Mouse (Mus musculus): ENCODE data around the gene Kcnmb3. TPM values are rescaled to one million over a fixed set of nuclear protein-coding genes. Genes with fewer than 3 reads are reported as not detected.

The Kcnmb3 gene
- polyA plus RNA-seq, 1 experiment from 2014 or later = 0.10 TPM

- no peak for ATAC-seq
These were observed 20.8 kb upstream of the Kcnmb3 start for GRCm38 (mm10) chr3:32512686-32513284.

GRCm38 (mm10) chr3:32511191-32511550 lies 19.1 kb upstream of the Kcnmb3 start:
- Histone ChIP-seq H3K4me1 (ENCODE audit: control insufficient read depth, insufficient read depth, low read length) (peaks cover 25% of the 10 kb centered on the region), H3K4me3 (ENCODE audit: low read depth, low read length) (peak overlapping the region; percentile 91), H3K36me3 (ENCODE audit: control insufficient read depth, insufficient read depth, low read length) (peaks cover 4% of the 10 kb centered on the region; the same call in 1 of the 2 replicates), H3K27me3 (ENCODE audit: control insufficient read depth, insufficient read depth, low read depth, low read length) (no peaks in the 10 kb centered on the region), H3K9ac (ENCODE audit: low read depth, low read length) (peak overlapping the region; percentile 95), H3K27ac (ENCODE audit: low read length) (peak overlapping the region; percentile 84), H3K9me3 (replicated peaks; ENCODE audit: control insufficient read depth, low read length, poor library complexity, severe bottlenecking) (no peaks in the 10 kb centered on the region), H3K4me2 (ENCODE audit: low read length) (peak overlapping the region; percentile 60)
- 4% methylated on average over 13 of the region's 13 CpGs for WGBS
- no peak for ATAC-seq

More at GRCm38 (mm10) chr3:32512686-32513284, 20.8 kb upstream of the Kcnmb3 start:
- Histone ChIP-seq H3K4me3 (ENCODE audit: low read depth, low read length) (no peak overlapping the region), H3K9me3 (replicated peaks; ENCODE audit: control insufficient read depth, low read length, poor library complexity, severe bottlenecking) (no peaks in the 10 kb centered on the region), H3K27me3 (ENCODE audit: control insufficient read depth, insufficient read depth, low read depth, low read length) (no peaks in the 10 kb centered on the region), H3K4me1 (ENCODE audit: control insufficient read depth, insufficient read depth, low read length) (peaks cover 25% of the 10 kb centered on the region), H3K27ac (ENCODE audit: low read length) (no peak overlapping the region), H3K9ac (ENCODE audit: low read depth, low read length) (no peak overlapping the region), H3K36me3 (ENCODE audit: control insufficient read depth, insufficient read depth, low read length) (peaks cover 8% of the 10 kb centered on the region), H3K4me2 (ENCODE audit: low read length) (no peak overlapping the region)
- WGBS = 92% methylated on average over 7 of the region's 7 CpGs

- Histone ChIP-seq H3K9ac (ENCODE audit: low read depth, low read length) (peak overlapping the region; percentile 95), H3K27ac (ENCODE audit: low read length) (peak overlapping the region; percentile 84), H3K9me3 (replicated peaks; ENCODE audit: control insufficient read depth, low read length, poor library complexity, severe bottlenecking) (no peaks in the 10 kb centered on the region), H3K4me2 (ENCODE audit: low read length) (peak overlapping the region; percentile 60), H3K36me3 (ENCODE audit: control insufficient read depth, insufficient read depth, low read length) (peaks cover 1% of the 10 kb centered on the region; the same call in 1 of the 2 replicates), H3K27me3 (ENCODE audit: control insufficient read depth, insufficient read depth, low read depth, low read length) (no peaks in the 10 kb centered on the region), H3K4me1 (ENCODE audit: control insufficient read depth, insufficient read depth, low read length) (peaks cover 25% of the 10 kb centered on the region), H3K4me3 (ENCODE audit: low read depth, low read length) (peak overlapping the region; percentile 91)
- WGBS = under 1% methylated on average over 54 of the region's 69 CpGs
- peak; percentile 89 for ATAC-seq
These were observed 18.6 kb upstream of the Kcnmb3 start for GRCm38 (mm10) chr3:32510375-32511190.

- Histone ChIP-seq H3K27me3 (ENCODE audit: control insufficient read depth, insufficient read depth, low read depth, low read length) (no peaks in the 10 kb centered on the region), H3K9me3 (replicated peaks; ENCODE audit: control insufficient read depth, low read length, poor library complexity, severe bottlenecking) (no peaks in the 10 kb centered on the region), H3K27ac (ENCODE audit: low read length) (peak within 1 kb of the TSS; percentile 84), H3K36me3 (ENCODE audit: control insufficient read depth, insufficient read depth, low read length) (no peaks in the 10 kb centered on the region), H3K4me1 (ENCODE audit: control insufficient read depth, insufficient read depth, low read length) (peaks cover 25% of the 10 kb centered on the region), H3K9ac (ENCODE audit: low read depth, low read length) (peak within 1 kb of the TSS; percentile 95), H3K4me2 (ENCODE audit: low read length) (peak within 1 kb of the TSS; percentile 60), H3K4me3 (ENCODE audit: low read depth, low read length) (peak within 1 kb of the TSS; percentile 91)
- peak; percentile 32; the same call in 1 of the 2 replicates for ATAC-seq
- WGBS = 4% methylated on average over 24 of the region's 24 CpGs
These were observed 17.7 kb upstream of the Kcnmb3 start, which contains the start of gene Zfp639 for GRCm38 (mm10) chr3:32509496-32510374. Zfp639 (plus strand) TSS chr3:32510259.

- peak; percentile 41 for ATAC-seq
- no peaks in the 10 kb centered on the region for H3K27me3 ChIP-seq (ENCODE audit: control insufficient read depth, insufficient read depth, low read depth, low read length)
- H3K9ac ChIP-seq (ENCODE audit: low read depth, low read length) = peak overlapping the region; percentile 45
- H3K9me3 ChIP-seq (replicated peaks; ENCODE audit: control insufficient read depth, low read length, poor library complexity, severe bottlenecking) = no peaks in the 10 kb centered on the region
- H3K27ac ChIP-seq (ENCODE audit: low read length) = no peak overlapping the region
- H3K4me2 ChIP-seq (ENCODE audit: low read length) = peak overlapping the region; percentile 60
- H3K4me1 ChIP-seq (ENCODE audit: control insufficient read depth, insufficient read depth, low read length) = peaks cover 25% of the 10 kb centered on the region
- no peaks in the 10 kb centered on the region for H3K36me3 ChIP-seq (ENCODE audit: control insufficient read depth, insufficient read depth, low read length)
- H3K4me3 ChIP-seq (ENCODE audit: low read depth, low read length) = peak overlapping the region; percentile 17; the same call in 1 of the 2 replicates
- WGBS = 2% methylated on average over 17 of the region's 17 CpGs
These were observed 16.8 kb upstream of the Kcnmb3 start for GRCm38 (mm10) chr3:32508666-32509324.

- H3K27ac ChIP-seq (ENCODE audit: low read length) = no peak overlapping the region
- ATAC-seq = no peak
- H3K4me3 ChIP-seq (ENCODE audit: low read depth, low read length) = no peak overlapping the region
- H3K4me1 ChIP-seq (ENCODE audit: control insufficient read depth, insufficient read depth, low read length) = peaks cover 10% of the 10 kb centered on the region
- no peaks in the 10 kb centered on the region for H3K9me3 ChIP-seq (replicated peaks; ENCODE audit: control insufficient read depth, low read length, poor library complexity, severe bottlenecking)
- no peaks in the 10 kb centered on the region for H3K36me3 ChIP-seq (ENCODE audit: control insufficient read depth, insufficient read depth, low read length)
- H3K9ac ChIP-seq (ENCODE audit: low read depth, low read length) = no peak overlapping the region
- no peaks in the 10 kb centered on the region for H3K27me3 ChIP-seq (ENCODE audit: control insufficient read depth, insufficient read depth, low read depth, low read length)
- 59% methylated on average over 11 of the region's 11 CpGs for WGBS
- H3K4me2 ChIP-seq (ENCODE audit: low read length) = no peak overlapping the region
These were observed 14.6 kb upstream of the Kcnmb3 start for GRCm38 (mm10) chr3:32506366-32507225.

- ATAC-seq = no peak
- H3K4me1 ChIP-seq (ENCODE audit: control insufficient read depth, insufficient read depth, low read length) = peaks cover 7% of the 10 kb centered on the region
- H3K4me2 ChIP-seq (ENCODE audit: low read length) = no peak overlapping the region
- H3K27ac ChIP-seq (ENCODE audit: low read length) = no peak overlapping the region
- no peak overlapping the region for H3K4me3 ChIP-seq (ENCODE audit: low read depth, low read length)
- 77% methylated on average over 3 of the region's 3 CpGs for WGBS
- no peaks in the 10 kb centered on the region for H3K36me3 ChIP-seq (ENCODE audit: control insufficient read depth, insufficient read depth, low read length)
- H3K9me3 ChIP-seq (replicated peaks; ENCODE audit: control insufficient read depth, low read length, poor library complexity, severe bottlenecking) = no peaks in the 10 kb centered on the region
- no peaks in the 10 kb centered on the region for H3K27me3 ChIP-seq (ENCODE audit: control insufficient read depth, insufficient read depth, low read depth, low read length)
- no peak overlapping the region for H3K9ac ChIP-seq (ENCODE audit: low read depth, low read length)
These were observed 13.8 kb upstream of the Kcnmb3 start for GRCm38 (mm10) chr3:32505841-32506240.

- WGBS = 94% methylated on average over 2 of the region's 2 CpGs
- Histone ChIP-seq H3K36me3 (ENCODE audit: control insufficient read depth, insufficient read depth, low read length) (no peaks in the 10 kb centered on the region), H3K4me1 (ENCODE audit: control insufficient read depth, insufficient read depth, low read length) (no peaks in the 10 kb centered on the region; the same call in 1 of the 2 replicates), H3K4me3 (ENCODE audit: low read depth, low read length) (no peak overlapping the region), H3K27me3 (ENCODE audit: control insufficient read depth, insufficient read depth, low read depth, low read length) (no peaks in the 10 kb centered on the region), H3K4me2 (ENCODE audit: low read length) (no peak overlapping the region), H3K27ac (ENCODE audit: low read length) (no peak overlapping the region), H3K9ac (ENCODE audit: low read depth, low read length) (no peak overlapping the region), H3K9me3 (replicated peaks; ENCODE audit: control insufficient read depth, low read length, poor library complexity, severe bottlenecking) (no peaks in the 10 kb centered on the region)
- ATAC-seq = no peak
These were observed 8.3 kb upstream of the Kcnmb3 start for GRCm38 (mm10) chr3:32500346-32500745.

All from midbrain, embryonic 16.5 days (tissue).